Mouse (Mus musculus) stomach, postnatal 0 days (tissue): ENCODE data around the gene Tars.

Source experiments
- CTCF ChIP-seq: IDR thresholded peaks from 2 replicates; pipeline ENCODE4 v1.5.1; 2016; ENCODE audit warnings: antibody characterized with exemption, low read depth, mild to moderate bottlenecking, moderate library complexity
- EP300 ChIP-seq: optimal IDR thresholded peaks from 2 replicates; pipeline ENCODE3; 2016; ENCODE audit warnings: antibody characterized with exemption

- TF ChIP-seq CTCF (no peak), EP300 (no peak)
Measured at GRCm38 (mm10) chr15:11412542-11412941, 13.1 kb upstream of the Tars start.
